Mouse (Mus musculus): ENCODE measurements at regions not wholly inside any gene's neighbourhood (a gene's known extent, or its start where the extent isn't known, plus 50 kb on each side); places are given as distances from the start of the nearest gene placed in this dataset.

- no peak for TF ChIP-seq CHD2 (IDR thresholded peaks at IDR 0.05; ENCODE audit: low read length)
- no peak for TF ChIP-seq CTCF (conservative IDR thresholded peaks at IDR 0.05 in 1 of 2, IDR thresholded peaks at IDR 0.05 in 1 of 2; ENCODE audit: low read depth in 2 of 2, low read length in 2 of 2)
- TF ChIP-seq CHD1 (IDR thresholded peaks at IDR 0.05; ENCODE audit: low read depth, low read length), result no peak
Observed at GRCm38 (mm10) chr12:35598298-35598697, 63.5 kb upstream of the Ahr start.

All from CH12.LX (cell line).